Mouse (Mus musculus) testis, postnatal 14 days (tissue): ENCODE results near the gene Zfp108.
"Not testable (repeated sequence)": the region's sequence is repeated elsewhere in the genome, so short reads cannot be mapped to it uniquely, and the experiment has no call there.

Experiments used
- DNase-seq: peaks from one replicate; pipeline ENCODE4 v3.0.0; 2021; ENCODE audit warnings: low spot score

The Zfp108 gene

DNA sequence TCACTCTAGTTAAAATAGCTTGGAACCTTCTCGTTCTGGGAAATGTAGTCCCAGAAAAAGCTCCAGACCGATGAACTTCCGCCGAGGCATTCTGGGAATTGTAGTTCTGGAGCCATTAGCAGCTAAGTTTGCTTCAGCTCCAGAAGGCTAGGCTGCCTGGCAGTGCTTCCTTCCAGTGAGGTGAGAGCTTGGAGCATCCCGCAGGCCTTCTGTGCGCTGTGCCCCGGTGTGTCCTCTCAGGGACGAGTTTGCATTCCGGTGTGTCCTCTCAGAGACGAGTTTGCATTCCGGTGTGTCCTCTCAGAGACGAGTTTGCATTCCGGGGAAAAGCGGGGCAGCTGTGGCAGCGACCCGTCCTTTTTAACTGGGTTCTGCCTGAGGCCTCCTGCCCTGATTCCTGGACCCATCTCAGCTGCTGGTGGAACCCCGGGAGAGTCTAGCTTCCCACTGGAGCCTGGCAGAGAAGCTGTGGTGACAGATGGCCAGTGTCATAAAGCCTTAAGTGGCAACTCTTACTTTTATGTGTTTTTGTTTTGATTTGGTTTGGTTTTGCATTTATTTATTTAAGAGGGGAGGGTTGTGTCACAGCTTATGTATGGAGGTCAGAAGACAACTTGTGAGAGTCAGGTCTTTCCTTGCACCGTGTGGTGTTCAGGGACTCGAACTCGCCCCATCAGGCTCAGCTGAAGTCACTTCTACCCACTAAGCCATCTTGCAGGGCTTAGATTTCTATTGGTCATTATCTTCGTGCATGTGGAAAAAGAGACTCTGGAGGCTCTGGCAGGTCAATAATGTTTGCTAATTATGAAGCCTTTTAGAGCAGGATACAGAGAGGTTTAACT lies at the start of gene Zfp108:
Gene Zfp108, plus strand, starts transcription at position 162 of the 842 bp plus-strand sequence.
- peak; percentile 81 for DNase-seq

- peak; percentile 75 for DNase-seq
Observed at GRCm38 (mm10) chr7:24207488-24208261, 46.9 kb upstream of the Zfp108 start.

DNA sequence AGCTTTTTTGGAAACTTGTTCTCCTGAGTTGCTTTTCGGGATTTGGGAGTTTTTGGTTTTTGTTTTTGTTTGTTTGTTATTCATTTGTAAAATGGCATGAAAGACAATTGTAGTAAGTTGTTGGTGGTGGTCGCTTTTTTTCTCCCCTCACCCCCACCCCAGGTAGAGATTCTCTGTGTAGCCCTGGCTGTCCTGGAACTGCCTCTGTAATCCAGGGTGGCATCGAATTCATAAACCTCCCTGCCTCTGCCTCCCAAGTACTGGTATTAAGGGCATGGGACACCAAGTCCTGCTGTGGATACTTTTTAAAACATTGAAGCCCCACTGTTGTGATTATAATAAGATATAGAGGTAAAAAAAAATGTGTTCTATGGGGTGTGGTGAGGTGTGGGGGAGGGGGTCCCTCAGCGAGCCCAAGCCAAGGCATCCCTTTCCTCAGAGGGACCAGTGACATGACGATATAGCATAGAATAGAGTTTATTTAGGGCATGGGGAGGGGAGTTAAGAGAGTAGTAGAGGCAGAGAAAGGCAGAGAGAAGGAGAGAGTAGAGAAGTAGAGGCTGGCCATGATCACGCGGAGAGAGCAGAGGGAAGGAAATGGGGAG lies 46.2 kb upstream of the Zfp108 start:
- DNase-seq, result no peak

- DNase-seq, result no peak
Observed at GRCm38 (mm10) chr7:24210296-24210695, 44.3 kb upstream of the Zfp108 start.

- DNase-seq, result no peak
Observed at GRCm38 (mm10) chr7:24211343-24211742, 43.3 kb upstream of the Zfp108 start, which contains the start of gene Zfp111. Zfp111 (minus strand) TSS chr7:24211443.

DNA sequence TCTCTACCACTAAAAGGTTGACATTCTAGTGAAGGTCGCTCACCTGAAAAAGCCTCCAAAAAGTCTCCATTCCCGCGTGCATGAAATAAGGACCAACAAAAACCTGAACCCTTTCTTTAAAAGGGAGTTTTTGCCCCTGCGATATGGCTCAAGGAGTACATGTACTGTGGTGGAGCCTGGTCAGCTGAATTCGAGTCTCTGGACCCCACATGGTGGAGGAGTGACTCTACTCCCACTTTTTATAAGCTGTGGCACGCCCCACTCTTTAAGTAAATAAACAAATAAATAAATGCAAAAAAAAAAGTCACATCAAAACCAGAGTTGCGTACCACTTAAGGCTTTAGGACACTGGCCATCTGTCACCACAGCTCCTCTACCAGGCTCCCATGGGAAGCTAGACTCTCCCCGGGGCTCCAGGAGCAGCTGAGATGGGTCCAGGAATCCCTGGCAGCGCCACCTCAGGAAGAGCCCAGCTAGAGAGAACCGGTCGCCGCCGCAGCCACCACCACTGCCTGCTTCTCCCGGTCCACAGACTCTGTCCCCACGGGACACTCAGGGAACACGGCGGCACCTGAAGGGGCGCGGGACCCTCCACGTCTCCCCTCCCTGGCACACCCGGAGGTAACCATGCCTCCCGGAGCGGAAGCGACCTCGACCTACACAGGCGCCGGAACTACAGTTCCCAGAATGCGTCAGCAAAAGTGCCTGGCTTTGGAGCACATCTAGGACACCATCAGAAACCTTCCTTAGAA lies 17.4 kb upstream of the Zfp108 start, which contains the start of gene Zfp109:
Gene Zfp109, minus strand, starts transcription at position 521 of the 752 bp plus-strand sequence.
- DNase-seq, result peak; percentile 67

- DNase-seq, result no peak
Observed at GRCm38 (mm10) chr7:24253779-24254615, 597 bp upstream of the Zfp108 start.

- peak; percentile 61 for DNase-seq
Observed at GRCm38 (mm10) chr7:24259306-24259999, 4.9 kb downstream of the Zfp108 start.

GRCm38 (mm10) chr7:24260000-24260312 lies 5.4 kb downstream of the Zfp108 start:
- no peak for DNase-seq

DNA sequence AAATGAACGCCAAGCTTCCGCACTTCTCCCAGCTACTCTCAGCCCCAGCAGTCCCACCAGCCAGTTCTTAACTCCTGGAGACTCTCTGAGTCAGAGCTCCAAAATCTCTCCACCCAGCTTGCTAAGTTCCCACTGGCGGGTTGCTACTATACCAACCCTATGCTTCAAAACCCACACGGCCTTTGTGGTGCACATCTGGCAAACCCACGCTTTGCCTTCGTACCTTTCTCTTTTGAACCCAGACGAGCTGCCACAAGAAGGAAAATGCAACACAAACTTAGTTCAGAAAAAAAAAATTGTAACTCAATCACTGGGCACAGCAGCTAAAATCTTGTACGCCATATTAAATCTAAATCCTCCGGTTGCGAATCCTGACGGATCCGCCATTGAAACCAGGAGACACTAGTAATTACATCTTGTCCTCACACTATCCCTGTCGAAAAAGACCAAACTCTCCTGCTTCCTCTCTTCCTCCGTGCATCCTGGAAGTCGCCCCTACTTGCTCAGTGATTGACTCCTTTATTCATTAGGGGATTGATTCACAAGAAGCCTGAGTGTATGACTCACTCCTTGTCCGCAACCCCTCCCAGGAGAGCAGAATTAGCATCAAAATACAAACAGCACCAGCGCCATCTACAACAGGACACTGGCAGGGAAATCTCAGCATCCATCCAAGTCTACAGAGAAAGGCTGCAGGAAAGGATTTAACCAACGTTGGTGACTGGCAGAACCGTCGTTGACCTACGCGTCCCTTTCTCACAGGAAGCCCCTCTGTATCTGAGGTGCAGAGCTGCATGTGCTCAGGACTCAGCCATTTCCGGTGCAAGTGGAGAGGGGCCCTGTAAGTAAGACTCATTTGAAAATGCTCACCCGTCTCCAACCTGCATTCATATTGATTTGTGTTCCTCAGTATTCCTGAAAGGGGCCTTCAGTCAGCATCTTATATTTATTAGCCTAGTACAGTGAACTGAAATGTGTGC lies 13.9 kb downstream of the Zfp108 start:
- no peak for DNase-seq

GRCm38 (mm10) chr7:24269256-24269655 lies 14.7 kb downstream of the Zfp108 start:
- peak; percentile 27 for DNase-seq

DNA sequence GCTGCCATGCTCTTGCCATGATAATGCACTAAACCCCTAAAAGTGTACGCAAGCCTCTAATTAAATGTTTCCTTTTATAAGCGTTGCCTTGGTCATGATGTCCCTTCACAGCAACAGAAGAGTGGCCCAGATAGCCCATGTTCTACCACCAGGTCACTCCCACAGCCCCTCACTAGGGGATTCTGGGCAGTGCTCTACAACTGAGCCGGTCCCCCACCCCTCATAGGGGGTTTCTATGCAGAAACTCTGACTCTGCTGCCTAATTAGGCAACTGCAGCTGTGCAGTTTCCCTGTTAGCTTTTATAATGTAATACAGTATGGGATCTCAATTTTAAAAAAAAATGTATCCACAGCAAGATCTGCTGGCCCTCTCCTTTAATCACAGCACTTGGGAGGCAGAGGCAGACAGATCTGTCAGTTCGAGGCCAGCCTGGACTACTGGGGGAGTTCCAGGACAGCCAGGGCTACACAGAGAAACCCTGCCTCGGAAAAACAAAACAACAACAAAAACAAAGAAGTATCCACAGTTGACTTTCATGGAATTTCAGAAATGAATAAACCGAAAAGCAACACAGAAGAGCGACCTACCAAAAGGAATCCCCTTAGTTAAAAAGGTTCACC lies 15.2 kb downstream of the Zfp108 start:
- DNase-seq, result no peak

- DNase-seq, result peak; percentile 83
Observed at GRCm38 (mm10) chr7:24270288-24270672, 15.7 kb downstream of the Zfp108 start, which contains the start of gene Zfp93. Zfp93 (plus strand) TSS chr7:24270420.

- no peak for DNase-seq
Observed at GRCm38 (mm10) chr7:24271191-24271590, 16.6 kb downstream of the Zfp108 start.

GRCm38 (mm10) chr7:24274456-24274855 lies 19.9 kb downstream of the Zfp108 start:
- DNase-seq, result no peak

DNA sequence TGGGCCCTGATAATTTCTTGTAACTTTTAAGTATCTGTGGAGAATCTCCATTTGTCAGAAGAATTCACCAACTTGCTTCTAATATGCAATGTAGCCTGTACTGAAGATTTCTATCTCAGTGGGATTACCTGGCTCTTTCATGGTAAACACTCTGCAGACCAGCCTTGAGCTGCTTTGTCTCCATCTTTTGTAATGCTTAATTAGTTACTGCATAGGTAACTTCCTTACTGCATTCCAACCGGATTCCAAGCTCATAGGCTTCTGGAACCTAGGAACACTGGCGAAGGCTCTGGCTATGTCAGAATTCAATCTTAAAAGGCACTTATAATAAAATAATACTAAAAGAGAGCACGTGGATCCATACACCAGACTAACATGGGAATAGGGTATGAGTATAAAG lies 24.2 kb downstream of the Zfp108 start:
- not testable (repeated sequence) for DNase-seq

DNA sequence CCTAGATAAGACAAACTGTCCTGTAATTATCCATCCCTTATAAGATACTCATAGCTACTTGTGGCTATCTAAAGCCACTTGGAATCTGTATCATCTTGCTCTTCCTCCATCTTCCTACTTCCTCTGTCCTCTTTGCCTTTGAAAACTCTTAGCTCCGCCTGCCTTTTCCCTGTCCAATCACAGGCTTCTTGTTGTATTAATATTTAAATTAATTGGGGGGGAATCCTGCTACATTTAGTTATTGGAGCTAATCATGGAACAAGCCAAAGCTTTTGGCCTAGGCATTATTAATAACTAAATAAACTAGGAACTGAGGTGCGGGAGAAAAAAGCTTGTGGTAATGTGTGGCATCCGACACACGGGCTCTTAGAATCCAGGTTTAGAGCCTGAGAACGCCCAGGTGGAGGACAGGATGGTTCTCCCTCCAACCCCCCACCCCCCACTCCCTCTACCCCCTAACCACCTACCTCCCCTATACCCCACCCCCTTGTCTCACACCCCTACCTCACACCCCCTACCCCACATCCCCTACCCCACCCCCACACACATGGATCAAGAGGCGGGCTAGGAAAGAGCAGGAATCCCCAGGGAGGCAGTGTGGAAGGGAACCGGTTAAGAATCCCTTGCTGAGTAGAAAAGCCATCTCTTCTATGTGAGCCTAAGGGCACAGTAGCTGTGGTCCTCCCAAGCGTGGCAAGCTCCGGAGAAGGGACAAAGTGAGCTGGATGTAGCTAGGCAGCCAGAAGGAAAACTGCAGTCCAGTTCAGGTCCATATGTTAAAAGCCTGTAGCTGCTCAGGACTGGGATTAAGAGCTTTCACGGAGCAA lies 25.6 kb downstream of the Zfp108 start:
- no peak for DNase-seq

DNA sequence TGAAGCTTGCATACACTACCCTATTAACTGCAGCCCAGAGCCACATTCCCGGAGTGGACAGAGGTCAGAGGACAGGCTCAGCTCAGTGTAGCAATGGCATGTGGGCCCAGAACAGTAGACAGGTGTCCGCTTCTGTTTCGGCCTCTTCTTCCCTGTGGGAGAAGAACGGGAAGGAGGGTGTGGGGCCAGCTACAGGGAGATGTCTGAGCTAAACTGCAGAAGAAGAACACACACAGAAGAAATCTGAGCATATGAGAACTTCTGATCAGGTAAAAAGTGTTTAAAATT lies 26.2 kb downstream of the Zfp108 start:
- DNase-seq, result no peak
